Mouse (Mus musculus) kidney, postnatal 0 days (tissue): ENCODE results near the gene Ankmy1. TPM values are rescaled to one million over a fixed set of nuclear protein-coding genes. Genes with fewer than 3 reads are reported as not detected.
A peak's percentile ranks its signal among the peaks of the same experiment; 100 is the strongest.

Source experiments
- ATAC-seq: fragments of 200-750 bp; cut with Nextera tagmentation; replicated peaks from 2 replicates; pipeline ENCODE4 v1.8.0; 2017; ENCODE audit warnings: low read depth, moderate number of reproducible peaks, moderate TSS enrichment, moderate library complexity; ENCODE audit not compliant: low FRiP score
- DNase-seq: peaks from one replicate; pipeline ENCODE4 v3.0.0-alpha.2; 2016; ENCODE audit warnings: low spot score
- H3K27ac ChIP-seq: fragments of 300-500 bp; sonication (generic); 2 replicates; pipeline ENCODE4 v1.5.1; 2014; ENCODE audit warnings: mild to moderate bottlenecking
- H3K27me3 ChIP-seq: fragments of 300-500 bp; sonication (generic); 2 replicates; pipeline ENCODE4 v1.6.1; 2014; ENCODE audit warnings: low read length, mixed read lengths; ENCODE audit not compliant: insufficient read depth
- H3K36me3 ChIP-seq: fragments of 300-500 bp; sonication (generic); 2 replicates; pipeline ENCODE4 v1.6.1; 2014; ENCODE audit warnings: low read length, mixed read lengths; ENCODE audit not compliant: insufficient read depth
- H3K4me1 ChIP-seq: fragments of 300-500 bp; sonication (generic); replicated peaks from 2 replicates; pipeline ENCODE4 v1.6.1; 2014; ENCODE audit warnings: antibody characterized with exemption, low read length, mixed read lengths; ENCODE audit not compliant: insufficient read depth
- H3K4me2 ChIP-seq: fragments of 300-500 bp; sonication (generic); 2 replicates; pipeline ENCODE4 v1.6.1; 2014; ENCODE audit warnings: mild to moderate bottlenecking, low read length, moderate library complexity, mixed read lengths
- H3K4me3 ChIP-seq: fragments of 300-500 bp; sonication (generic); replicated peaks from 2 replicates; pipeline ENCODE4 v1.5.1; 2014; ENCODE audit warnings: low read depth, low read length
- H3K9ac ChIP-seq: fragments of 300-500 bp; sonication (generic); 2 replicates; pipeline ENCODE4 v1.6.1; 2014; ENCODE audit warnings: low read depth, low read length
- H3K9me3 ChIP-seq: fragments of 300-500 bp; sonication (generic); replicated peaks from 2 replicates; pipeline ENCODE4 v1.6.1; 2016; ENCODE audit warnings: low read length, inconsistent platforms, mixed read lengths
- CTCF ChIP-seq: IDR thresholded peaks from 2 replicates; pipeline ENCODE4 v1.5.1; 2016; ENCODE audit warnings: antibody characterized with exemption, low read depth, mild to moderate bottlenecking, moderate library complexity
- WGBS: fragments of 180-500 bp; shearing (Covaris S2); extraction: QIAGEN DNeasy Blood & Tissue Kit; methylation state at CpG from one replicate; pipeline ENCODE4 v1.1.7; 2014; 5-methylcytosine and 5-hydroxymethylcytosine counted together
- polyA plus RNA-seq: library from polyadenylated mRNA; unstranded; fragments of >200 nt; fragmentation: Nextera tagmentation; extraction: Ambion mirVana; gene quantifications from 2 replicates; pipeline ENCODE4 v1.2.1, GENCODE M21; 2015

Gene Ankmy1
- polyA plus RNA-seq, 1 experiment from 2014 or later: 0.14 TPM

GRCm38 (mm10) chr1:92837931-92838833 lies 64.5 kb downstream of the Ankmy1 start:
- no peak overlapping the region for H3K9ac ChIP-seq
- ATAC-seq (no peak), DNase-seq (no peak)
- H3K27me3 ChIP-seq: no peaks in the 10 kb centered on the region
- H3K4me2 ChIP-seq: no peak overlapping the region
- H3K4me3 ChIP-seq: no peak overlapping the region
- no peak for TF ChIP-seq CTCF
- 0 out of 2 replicates have a peak, but pooled peaks cover 8% of the 10 kb centered on the region for H3K4me1 ChIP-seq
- H3K27ac ChIP-seq: no peak overlapping the region
- WGBS: 61% methylated on average over 14 of the region's 14 CpGs
- no peaks in the 10 kb centered on the region for H3K36me3 ChIP-seq
- H3K9me3 ChIP-seq: no peaks in the 10 kb centered on the region

- peak; percentile 90 for TF ChIP-seq CTCF
- Histone ChIP-seq H3K4me2 (no peak overlapping the region), H3K9me3 (no peaks in the 10 kb centered on the region), H3K4me3 (no peak overlapping the region), H3K36me3 (no peaks in the 10 kb centered on the region), H3K4me1 (0 out of 2 replicates have a peak, but pooled peaks cover 13% of the 10 kb centered on the region), H3K27ac (no peak overlapping the region), H3K9ac (no peak overlapping the region), H3K27me3 (no peaks in the 10 kb centered on the region)
- ATAC-seq (no peak; the same call in 1 of the 2 replicates), DNase-seq (peak; percentile 90)
- 63% methylated on average over 7 of the region's 7 CpGs for WGBS
Measured at GRCm38 (mm10) chr1:92833987-92834706, 68.6 kb downstream of the Ankmy1 start.

- WGBS: 1% methylated on average over 62 of the region's 62 CpGs
- Histone ChIP-seq H3K4me2 (peak overlapping the region; percentile 94), H3K27me3 (no peaks in the 10 kb centered on the region), H3K4me1 (0 out of 2 replicates have a peak, but pooled peaks cover 13% of the 10 kb centered on the region), H3K9me3 (no peaks in the 10 kb centered on the region), H3K36me3 (no peaks in the 10 kb centered on the region), H3K4me3 (peak overlapping the region; percentile 64), H3K27ac (peak overlapping the region; percentile 85), H3K9ac (peak overlapping the region; percentile 76)
- TF ChIP-seq CTCF: peak; percentile 39; the same call in 1 of the 2 replicates
- ATAC-seq (peak; percentile 33), DNase-seq (peak; percentile 87)
Measured at GRCm38 (mm10) chr1:92832011-92833010, 70.4 kb downstream of the Ankmy1 start.

GRCm38 (mm10) chr1:92831188-92832001 lies 71.3 kb downstream of the Ankmy1 start, which contains the start of gene Gpc1:
TSS of gene Gpc1 (plus strand) at chr1:92831645.
- WGBS: under 1% methylated on average over 78 of the region's 99 CpGs
- peak; percentile 87 for DNase-seq
- Histone ChIP-seq H3K27ac (peak within 1 kb of the TSS; percentile 85), H3K9me3 (no peaks in the 10 kb centered on the region), H3K27me3 (no peaks in the 10 kb centered on the region), H3K9ac (peak within 1 kb of the TSS; percentile 76), H3K36me3 (no peaks in the 10 kb centered on the region), H3K4me3 (peak within 1 kb of the TSS; percentile 64), H3K4me2 (peak within 1 kb of the TSS; percentile 94), H3K4me1 (0 out of 2 replicates have a peak, but pooled peaks cover 13% of the 10 kb centered on the region)
- ATAC-seq: peak; percentile 66
- TF ChIP-seq CTCF: no peak

GRCm38 (mm10) chr1:92830626-92831187 lies 72.0 kb downstream of the Ankmy1 start:
- H3K27me3 ChIP-seq: no peaks in the 10 kb centered on the region
- H3K9me3 ChIP-seq: no peaks in the 10 kb centered on the region
- TF ChIP-seq CTCF: no peak
- peak overlapping the region; percentile 64 for H3K4me3 ChIP-seq
- H3K27ac ChIP-seq: no peak overlapping the region
- WGBS: 7% methylated on average over 13 of the region's 13 CpGs
- H3K4me2 ChIP-seq: peak overlapping the region; percentile 94
- no peak for ATAC-seq
- H3K36me3 ChIP-seq: no peaks in the 10 kb centered on the region
- H3K9ac ChIP-seq: no peak overlapping the region
- H3K4me1 ChIP-seq: 0 out of 2 replicates have a peak, but pooled peaks cover 13% of the 10 kb centered on the region
- no peak for DNase-seq
